Mouse (Mus musculus): Measurements from ENCODE around the gene Akap13. TPM values are rescaled to one million over a fixed set of nuclear protein-coding genes. Genes with fewer than 3 reads are reported as not detected.

Gene Akap13
- polyA plus RNA-seq, 1 experiment: 13.5 TPM

DNA sequence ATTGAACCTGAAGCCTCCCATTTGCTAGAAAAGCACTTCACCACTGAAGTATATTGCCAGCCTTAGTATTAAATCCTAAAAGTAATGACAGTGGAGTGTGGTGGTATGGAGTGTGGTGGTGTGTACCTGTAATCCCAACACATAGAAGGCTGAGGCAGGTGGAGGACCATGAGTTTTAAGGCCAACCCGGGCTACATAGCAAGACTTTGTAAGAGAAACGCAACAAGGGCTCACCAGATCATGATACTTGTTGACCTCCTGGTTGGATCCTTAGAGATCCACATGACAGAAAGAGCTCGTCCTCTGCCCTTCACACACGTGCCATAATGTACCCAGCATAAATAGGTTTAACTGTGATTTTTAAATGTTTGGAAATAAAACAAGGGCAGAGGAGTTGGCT, 254.6 kb downstream of the Akap13 start:
- Histone ChIP-seq H3K4me3 (ENCODE audit: insufficient read depth, low read length) (no peak overlapping the region), H3K4me1 (ENCODE audit: control insufficient read depth, insufficient read depth, low read length) (no peaks in the 10 kb centered on the region; the same call in 1 of the 2 replicates), H3K27ac (ENCODE audit: insufficient read depth, low read length) (no peak overlapping the region)
- no peak for TF ChIP-seq POLR2A (IDR thresholded peaks at IDR 0.05; ENCODE audit: extremely low read depth, insufficient read depth, low read length)
- TF ChIP-seq CTCF (IDR thresholded peaks at IDR 0.05; ENCODE audit: extremely low read depth, insufficient read depth, low read length): no peak

DNA sequence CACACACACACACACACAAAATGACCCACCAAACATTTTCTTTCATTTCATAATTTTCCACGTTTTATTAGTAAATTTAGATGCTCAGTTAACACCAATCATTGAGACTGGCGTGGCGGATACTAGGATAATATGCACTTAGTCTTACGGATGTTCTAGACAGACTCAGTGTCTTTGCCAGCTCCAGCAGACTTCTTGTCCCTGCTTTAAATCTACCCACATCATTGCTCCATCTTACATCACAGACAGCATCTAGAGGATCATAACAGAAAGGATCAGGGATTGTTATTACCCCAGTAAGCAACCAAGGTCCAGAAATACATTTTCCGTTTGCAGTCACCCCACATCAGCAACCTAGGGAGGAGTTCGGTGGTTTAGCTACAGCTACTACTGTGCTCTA, 255.6 kb downstream of the Akap13 start:
- no peak overlapping the region for H3K4me3 ChIP-seq (ENCODE audit: insufficient read depth, low read length)
- H3K27ac ChIP-seq (ENCODE audit: insufficient read depth, low read length): no peak overlapping the region
- TF ChIP-seq CTCF (IDR thresholded peaks at IDR 0.05; ENCODE audit: extremely low read depth, insufficient read depth, low read length) (no peak), POLR2A (IDR thresholded peaks at IDR 0.05; ENCODE audit: extremely low read depth, insufficient read depth, low read length) (no peak)
- H3K4me1 ChIP-seq (ENCODE audit: control insufficient read depth, insufficient read depth, low read length): no peaks in the 10 kb centered on the region; the same call in 1 of the 2 replicates

DNA sequence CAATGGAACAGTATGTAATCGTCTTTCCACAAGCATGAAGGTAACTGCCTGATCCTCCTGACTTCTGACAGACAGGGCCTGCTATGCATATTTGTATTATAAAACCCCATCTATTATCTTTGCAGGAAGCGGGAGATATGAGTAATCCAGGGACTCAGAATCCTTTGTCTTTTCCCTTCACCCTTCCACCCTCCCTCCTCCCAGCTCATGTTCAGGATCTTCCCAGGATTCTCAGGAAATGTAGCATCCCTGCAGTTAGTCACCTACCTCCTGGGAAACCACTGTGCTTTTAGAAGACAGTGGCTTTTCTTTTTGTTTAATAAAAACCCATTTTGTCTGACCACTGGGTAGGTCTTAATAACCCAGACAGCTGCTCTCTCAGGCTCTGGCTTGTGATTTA, 256.1 kb downstream of the Akap13 start:
- no peaks in the 10 kb centered on the region; the same call in 1 of the 2 replicates for H3K4me1 ChIP-seq (ENCODE audit: control insufficient read depth, insufficient read depth, low read length)
- H3K4me3 ChIP-seq (ENCODE audit: insufficient read depth, low read length): no peak overlapping the region
- no peak for TF ChIP-seq CTCF (IDR thresholded peaks at IDR 0.05; ENCODE audit: extremely low read depth, insufficient read depth, low read length)
- no peak for TF ChIP-seq POLR2A (IDR thresholded peaks at IDR 0.05; ENCODE audit: extremely low read depth, insufficient read depth, low read length)
- H3K27ac ChIP-seq (ENCODE audit: insufficient read depth, low read length): no peak overlapping the region

DNA sequence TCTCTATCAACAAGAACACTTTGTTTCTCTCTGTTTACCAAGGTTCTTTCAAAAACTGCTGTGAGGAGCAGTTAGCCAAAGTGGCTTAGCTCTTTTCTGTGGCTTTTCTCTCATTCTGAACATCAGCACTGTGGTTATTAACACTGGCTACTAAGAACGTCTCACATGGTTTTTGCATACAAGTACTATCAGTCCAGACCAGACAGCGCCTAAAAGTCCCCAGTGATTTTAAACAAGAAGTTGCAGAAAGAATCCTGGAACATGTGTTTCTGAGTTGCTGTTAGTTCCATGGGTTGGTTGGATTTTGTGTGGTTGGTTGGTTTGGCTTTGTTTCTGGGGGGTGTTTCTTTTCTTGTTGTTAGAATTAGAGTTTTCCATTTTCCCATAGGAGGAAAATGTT, 257.5 kb downstream of the Akap13 start:
- H3K4me3 ChIP-seq (ENCODE audit: insufficient read depth, low read length): no peak overlapping the region
- H3K4me1 ChIP-seq (ENCODE audit: control insufficient read depth, insufficient read depth, low read length): no peaks in the 10 kb centered on the region; the same call in 1 of the 2 replicates
- no peak for TF ChIP-seq POLR2A (IDR thresholded peaks at IDR 0.05; ENCODE audit: extremely low read depth, insufficient read depth, low read length)
- TF ChIP-seq CTCF (IDR thresholded peaks at IDR 0.05; ENCODE audit: extremely low read depth, insufficient read depth, low read length): no peak
- no peak overlapping the region for H3K27ac ChIP-seq (ENCODE audit: insufficient read depth, low read length)

DNA sequence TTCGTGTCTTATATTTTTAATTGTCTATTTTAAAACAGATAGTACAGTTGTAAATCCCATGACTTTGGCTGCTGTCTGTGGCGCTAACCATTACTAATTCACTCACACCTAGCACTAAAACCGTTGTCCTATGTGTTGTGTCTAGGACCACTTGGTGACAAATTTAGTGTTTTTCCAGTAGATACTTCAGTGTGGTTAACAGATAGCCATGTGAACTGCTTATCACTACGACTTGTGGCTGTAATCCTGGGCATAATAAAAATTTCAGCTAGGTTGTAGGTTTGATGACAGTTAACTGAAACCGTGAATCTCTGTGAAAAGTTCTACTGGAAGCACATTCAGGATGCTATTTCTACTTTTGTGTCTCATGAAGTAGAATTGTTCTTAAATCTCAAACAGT, 258.6 kb downstream of the Akap13 start:
- H3K27ac ChIP-seq (ENCODE audit: insufficient read depth, low read length): no peak overlapping the region
- H3K4me1 ChIP-seq (ENCODE audit: control insufficient read depth, insufficient read depth, low read length): no peaks in the 10 kb centered on the region; the same call in 1 of the 2 replicates
- no peak overlapping the region for H3K4me3 ChIP-seq (ENCODE audit: insufficient read depth, low read length)
- no peak for TF ChIP-seq CTCF (IDR thresholded peaks at IDR 0.05; ENCODE audit: extremely low read depth, insufficient read depth, low read length)
- no peak for TF ChIP-seq POLR2A (IDR thresholded peaks at IDR 0.05; ENCODE audit: extremely low read depth, insufficient read depth, low read length)

DNA sequence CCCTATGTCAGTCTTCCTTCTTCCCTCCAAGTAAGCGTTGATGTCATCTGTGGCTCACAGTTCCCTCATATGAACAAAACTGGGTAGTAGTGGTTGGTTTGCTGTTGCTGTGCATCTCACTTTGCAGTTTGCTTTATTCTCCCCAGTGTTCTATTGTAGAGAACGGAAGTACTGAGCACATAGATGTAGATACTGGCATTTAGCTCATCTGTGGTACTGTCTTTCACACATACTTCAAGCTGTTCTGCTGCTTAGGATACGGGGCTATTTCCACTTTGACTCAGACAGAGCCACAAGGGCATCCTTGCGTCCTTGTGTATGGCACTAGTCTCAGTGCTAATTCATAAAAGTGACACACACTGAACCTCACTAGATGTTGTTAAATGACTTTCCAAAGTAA, 259.7 kb downstream of the Akap13 start:
- H3K4me3 ChIP-seq (ENCODE audit: insufficient read depth, low read length): no peak overlapping the region
- no peak for TF ChIP-seq CTCF (IDR thresholded peaks at IDR 0.05; ENCODE audit: extremely low read depth, insufficient read depth, low read length)
- no peak for TF ChIP-seq POLR2A (IDR thresholded peaks at IDR 0.05; ENCODE audit: extremely low read depth, insufficient read depth, low read length)
- no peak overlapping the region for H3K27ac ChIP-seq (ENCODE audit: insufficient read depth, low read length)
- no peaks in the 10 kb centered on the region; the same call in 1 of the 2 replicates for H3K4me1 ChIP-seq (ENCODE audit: control insufficient read depth, insufficient read depth, low read length)

DNA sequence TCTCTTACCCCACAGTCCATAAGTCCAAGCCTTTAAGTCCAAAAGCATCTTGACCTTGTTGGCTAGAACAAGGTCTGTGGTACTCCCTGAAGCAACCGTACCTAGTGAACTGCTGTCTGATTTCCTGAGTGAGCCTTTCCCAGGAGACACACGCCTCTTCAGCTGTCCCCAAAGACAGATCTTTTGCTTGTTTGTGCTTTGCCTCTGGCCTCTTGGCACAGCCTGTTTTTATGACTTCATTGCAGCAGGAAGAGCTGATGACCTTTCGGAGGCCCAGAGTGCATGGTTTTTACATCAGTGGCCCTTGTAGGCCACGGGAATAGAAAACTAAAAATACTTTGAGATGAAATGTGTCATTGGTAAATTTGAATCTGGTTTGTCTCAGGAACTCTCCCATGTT, 260.6 kb downstream of the Akap13 start:
- TF ChIP-seq CTCF (IDR thresholded peaks at IDR 0.05; ENCODE audit: extremely low read depth, insufficient read depth, low read length): no peak
- TF ChIP-seq POLR2A (IDR thresholded peaks at IDR 0.05; ENCODE audit: extremely low read depth, insufficient read depth, low read length): no peak
- Histone ChIP-seq H3K4me3 (ENCODE audit: insufficient read depth, low read length) (no peak overlapping the region), H3K4me1 (ENCODE audit: control insufficient read depth, insufficient read depth, low read length) (no peaks in the 10 kb centered on the region; the same call in 1 of the 2 replicates)

DNA sequence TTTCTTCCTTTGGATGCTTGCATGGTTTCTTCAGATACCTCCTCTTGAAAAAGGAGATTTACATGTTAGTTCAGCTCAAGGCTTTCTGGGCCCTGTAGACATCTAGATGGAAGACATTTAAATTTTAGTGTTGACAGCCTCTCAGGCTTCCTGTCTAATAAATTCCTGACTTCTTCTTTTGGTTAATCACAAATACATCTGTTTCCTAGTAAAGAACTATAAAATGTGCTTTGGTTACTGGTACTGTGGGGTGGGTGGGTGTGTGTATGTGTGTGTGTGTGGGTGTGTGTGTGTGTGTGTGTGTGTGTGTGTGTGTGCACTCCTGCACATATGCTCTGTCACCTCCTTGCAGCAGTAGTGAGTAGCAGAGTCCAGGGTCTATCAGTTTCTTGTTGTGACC, 262.0 kb downstream of the Akap13 start:
- no peak overlapping the region for H3K4me3 ChIP-seq (ENCODE audit: insufficient read depth, low read length)
- no peak overlapping the region for H3K27ac ChIP-seq (ENCODE audit: insufficient read depth, low read length)
- TF ChIP-seq CTCF (IDR thresholded peaks at IDR 0.05; ENCODE audit: extremely low read depth, insufficient read depth, low read length): no peak
- TF ChIP-seq POLR2A (IDR thresholded peaks at IDR 0.05; ENCODE audit: extremely low read depth, insufficient read depth, low read length): no peak
- H3K4me1 ChIP-seq (ENCODE audit: control insufficient read depth, insufficient read depth, low read length): no peaks in the 10 kb centered on the region

More for the DNA sequence above, 260.6 kb downstream of the Akap13 start:
- H3K27ac ChIP-seq (ENCODE audit: insufficient read depth, low read length): no peak overlapping the region

DNA sequence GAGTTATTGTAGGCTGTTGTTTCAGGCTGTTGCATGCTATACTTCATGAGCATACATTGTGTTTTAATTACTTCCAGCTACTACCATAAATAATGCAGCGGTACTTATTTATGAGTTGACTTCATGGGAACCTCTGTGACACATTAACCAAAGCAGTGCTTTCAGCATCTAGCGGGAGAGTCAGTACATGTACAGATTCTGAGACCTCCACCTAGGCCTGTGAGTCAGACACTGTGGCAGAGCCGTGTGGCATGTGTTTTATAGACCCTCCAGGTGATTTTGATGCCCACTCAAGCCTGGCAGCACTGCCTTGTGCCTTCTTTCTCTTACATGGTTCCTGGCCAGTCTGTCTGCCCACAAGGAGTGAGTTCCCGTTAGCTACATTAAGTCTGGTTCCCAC, 266.0 kb downstream of the Akap13 start:
- H3K27ac ChIP-seq (ENCODE audit: insufficient read depth, low read length): no peak overlapping the region
- TF ChIP-seq POLR2A (IDR thresholded peaks at IDR 0.05; ENCODE audit: extremely low read depth, insufficient read depth, low read length) (no peak), CTCF (IDR thresholded peaks at IDR 0.05; ENCODE audit: extremely low read depth, insufficient read depth, low read length) (no peak)
- H3K4me3 ChIP-seq (ENCODE audit: insufficient read depth, low read length): no peak overlapping the region
- no peaks in the 10 kb centered on the region for H3K4me1 ChIP-seq (ENCODE audit: control insufficient read depth, insufficient read depth, low read length)

DNA sequence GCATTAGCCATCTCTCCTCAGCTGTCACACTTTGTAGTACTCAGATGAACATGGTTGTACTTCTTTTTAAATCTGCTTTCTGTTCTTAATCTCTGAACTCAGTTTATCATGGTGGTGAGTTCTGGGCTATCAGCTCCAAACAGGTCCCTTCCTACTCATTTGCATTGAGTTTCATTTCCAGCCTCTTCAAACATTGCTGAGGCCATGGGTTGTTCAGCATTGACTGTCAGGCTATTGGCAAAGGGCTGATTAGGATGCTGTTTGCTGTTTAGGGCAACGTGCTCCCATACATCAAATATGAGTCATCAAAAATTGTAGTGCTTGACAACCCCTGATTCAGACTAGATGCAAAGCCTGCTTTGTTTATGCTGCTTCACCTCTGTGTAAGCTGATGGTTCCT, 268.7 kb downstream of the Akap13 start:
- no peak overlapping the region for H3K4me3 ChIP-seq (ENCODE audit: insufficient read depth, low read length)
- no peak for TF ChIP-seq POLR2A (IDR thresholded peaks at IDR 0.05; ENCODE audit: extremely low read depth, insufficient read depth, low read length)
- no peak for TF ChIP-seq CTCF (IDR thresholded peaks at IDR 0.05; ENCODE audit: extremely low read depth, insufficient read depth, low read length)
- no peaks in the 10 kb centered on the region for H3K4me1 ChIP-seq (ENCODE audit: control insufficient read depth, insufficient read depth, low read length)
- H3K27ac ChIP-seq (ENCODE audit: insufficient read depth, low read length): no peak overlapping the region

Data from cortical plate, adult 2 months (tissue).